10 mouse cellular contexts compared by ENCODE assay signal in genomic region chr2:165166664-165167435, GRCm38 (mm10).
A peak's percentile ranks its signal among the peaks of the same experiment; 100 is the strongest.
DNase-seq lines count a peak whose midpoint lies in the region; ATAC-seq and TF ChIP-seq lines count a peak whose summit lies in the region.
"Had no signal": no experiment of that assay in that cellular context is flagged by ENCODE, and none has a peak within 500 bp of the region (broad histone marks: within the 10 kb centered on the region; RNA-seq: fewer than 3 reads in every experiment).

No protein-coding gene starts in this region.

- no peak for ATAC-seq in midbrain, postnatal 0 days (ENCODE audit: low FRiP score)
- ATAC-seq in forebrain, embryonic 12.5 days (ENCODE audit: low FRiP score): peak; percentile 80
- ATAC-seq in megakaryocyte, adult 5-6 weeks (ENCODE audit: poor library complexity, severe bottlenecking): no peak
- ATAC-seq: activated CD4-positive, CD25-positive, alpha-beta regulatory T cell, adult 4 months had no signal

- H3K9me3 ChIP-seq in midbrain, embryonic 10.5 days (replicated peaks): no peaks in the 10 kb centered on the region
- no peaks in the 10 kb centered on the region for H3K9me3 ChIP-seq in midbrain, postnatal 0 days (ENCODE audit: low read length)
- H3K9me3 ChIP-seq in forebrain, embryonic 12.5 days: no peaks in the 10 kb centered on the region
- H3K9me3 ChIP-seq: lung, embryonic 15.5 days had no signal

- peak; percentile 33 to 64 for DNase-seq in adrenal gland, adult (ENCODE audit: inconsistent age in 2 of 2, low spot score in 1 of 2)
- DNase-seq in adrenal gland, adult 8-10 months: no peak
- peak; percentile 37 for DNase-seq in midbrain, embryonic 10.5 days (ENCODE audit: low spot score)
- no peak for DNase-seq in midbrain, postnatal 0 days (ENCODE audit: low spot score)
- peak; percentile 55 to 76 for DNase-seq in right cerebral cortex, adult 2 months (ENCODE audit: low spot score in 2 of 2)
- DNase-seq in gastrocnemius, postnatal 10 days: no peak

- H3K9ac ChIP-seq in midbrain, postnatal 0 days (replicated peaks; ENCODE audit: low read length, poor library complexity, severe bottlenecking): no peak overlapping the region
- H3K9ac ChIP-seq in forebrain, embryonic 12.5 days: 0 out of 2 replicates have a peak overlapping the region, but pooled peaks have one; percentile 21
- H3K9ac ChIP-seq: lung, embryonic 15.5 days had no signal

- peak overlapping the region; percentile 46 for H3K27ac ChIP-seq in midbrain, embryonic 10.5 days (replicated peaks)
- no peak overlapping the region for H3K27ac ChIP-seq in midbrain, postnatal 0 days (ENCODE audit: low read depth, low read length)
- H3K27ac ChIP-seq in forebrain, embryonic 12.5 days: peak overlapping the region; percentile 71
- H3K27ac ChIP-seq: lung, embryonic 15.5 days had no signal

- no peak for TF ChIP-seq CTCF in midbrain, postnatal 0 days (IDR thresholded peaks at IDR 0.05)

- 10% methylated on average over 18 of the region's 18 CpGs for whole genome bisulfite sequencing in midbrain, embryonic 10.5 days
- WGBS in midbrain, postnatal 0 days: 14% methylated on average over 18 of the region's 18 CpGs
- 11% methylated on average over 16 of the region's 18 CpGs for WGBS in forebrain, embryonic 12.5 days

- H3K27me3 ChIP-seq in midbrain, embryonic 10.5 days (ENCODE audit: low read depth, poor library complexity, severe bottlenecking): peaks cover 54% of the 10 kb centered on the region
- no peaks in the 10 kb centered on the region for H3K27me3 ChIP-seq in midbrain, postnatal 0 days (ENCODE audit: insufficient read depth, low read length)
- peaks cover 46% of the 10 kb centered on the region for H3K27me3 ChIP-seq in forebrain, embryonic 12.5 days

- H3K4me2 ChIP-seq in midbrain, postnatal 0 days (ENCODE audit: low read depth, low read length, poor library complexity, severe bottlenecking): no peak overlapping the region
- H3K4me2 ChIP-seq in forebrain, embryonic 12.5 days: peak overlapping the region; percentile 17; the same call in 1 of the 2 replicates
- H3K4me2 ChIP-seq: lung, embryonic 15.5 days had no signal

- H3K36me3 ChIP-seq in midbrain, embryonic 10.5 days: no peaks in the 10 kb centered on the region
- H3K36me3 ChIP-seq in midbrain, postnatal 0 days (ENCODE audit: insufficient read depth, low read length): no peaks in the 10 kb centered on the region; the same call in 1 of the 2 replicates
- no peaks in the 10 kb centered on the region for H3K36me3 ChIP-seq in forebrain, embryonic 12.5 days (replicated peaks)
- H3K36me3 ChIP-seq: lung, embryonic 15.5 days had no signal

- H3K4me1 ChIP-seq in midbrain, embryonic 10.5 days: peaks cover 50% of the 10 kb centered on the region
- H3K4me1 ChIP-seq in midbrain, postnatal 0 days (ENCODE audit: insufficient read depth, low read length): no peaks in the 10 kb centered on the region
- peaks cover 47% of the 10 kb centered on the region for H3K4me1 ChIP-seq in forebrain, embryonic 12.5 days
- H3K4me1 ChIP-seq: lung, embryonic 15.5 days had no signal

- 0 out of 2 replicates have a peak overlapping the region, but pooled peaks have one; percentile 11 for H3K4me3 ChIP-seq in midbrain, embryonic 10.5 days
- H3K4me3 ChIP-seq in midbrain, postnatal 0 days (ENCODE audit: low read depth, low read length): no peak overlapping the region
- no peak overlapping the region for H3K4me3 ChIP-seq in forebrain, embryonic 12.5 days (replicated peaks)
- H3K4me3 ChIP-seq: lung, embryonic 15.5 days had no signal

Comparison
In these comparisons a context has a peak if more than half of its experiments do, and no peak if none do; other contexts are left out.
1. DNase-seq: peak in adrenal gland, adult (2 of 2), midbrain, embryonic 10.5 days (single experiment) and right cerebral cortex, adult 2 months (2 of 2); none in adrenal gland, adult 8-10 months (single experiment), midbrain, postnatal 0 days (single experiment) and gastrocnemius, postnatal 10 days (single experiment).